Mouse (Mus musculus) hindbrain, embryonic 15.5 days (tissue): ENCODE measurements around the gene Ctnna2. TPM values are rescaled to one million over a fixed set of nuclear protein-coding genes. Genes with fewer than 3 reads are reported as not detected.

Experiments
- ATAC-seq: fragments of 200-750 bp; cut with Nextera tagmentation; 2 replicates; pipeline ENCODE4 v1.8.0; 2017; ENCODE audit warnings: low read depth, moderate number of reproducible peaks, moderate TSS enrichment; ENCODE audit not compliant: low FRiP score
- H3K27ac ChIP-seq: fragments of 300-500 bp; sonication (generic); replicated peaks from 2 replicates; pipeline ENCODE4 v1.5.1; 2015; ENCODE audit warnings: mild to moderate bottlenecking, inconsistent platforms
- H3K27me3 ChIP-seq: fragments of 300-500 bp; sonication (generic); 2 replicates; pipeline ENCODE4 v1.6.1; 2015; ENCODE audit warnings: control low read depth, inconsistent platforms
- H3K36me3 ChIP-seq: fragments of 300-500 bp; sonication (generic); 2 replicates; pipeline ENCODE4 v1.6.1; 2015; ENCODE audit warnings: control low read depth, inconsistent platforms
- H3K4me1 ChIP-seq: fragments of 300-500 bp; sonication (generic); replicated peaks from 2 replicates; pipeline ENCODE4 v1.6.1; 2015; ENCODE audit warnings: control low read depth, inconsistent platforms
- H3K4me2 ChIP-seq: fragments of 300-500 bp; sonication (generic); 2 replicates; pipeline ENCODE4 v1.6.1; 2015; ENCODE audit warnings: moderate library complexity, mild to moderate bottlenecking, inconsistent platforms
- H3K4me3 ChIP-seq: fragments of 300-500 bp; sonication (generic); 2 replicates; pipeline ENCODE4 v1.5.1; 2015; ENCODE audit warnings: mild to moderate bottlenecking, inconsistent platforms
- H3K9ac ChIP-seq: fragments of 300-500 bp; sonication (generic); 2 replicates; pipeline ENCODE4 v1.6.1; 2015; ENCODE audit warnings: inconsistent platforms
- H3K9me3 ChIP-seq: fragments of 300-500 bp; sonication (generic); 2 replicates; pipeline ENCODE4 v1.6.1; 2016; ENCODE audit warnings: control low read depth, inconsistent platforms
- WGBS: fragments of 180-500 bp; shearing (Covaris S2); methylation state at CpG from one replicate; pipeline ENCODE4 v1.1.7; 2015; 5-methylcytosine and 5-hydroxymethylcytosine counted together
- polyA plus RNA-seq: library from polyadenylated mRNA; unstranded; fragments of >200 nt; fragmentation: Nextera tagmentation; extraction: Ambion mirVana; gene quantifications from 2 replicates; pipeline ENCODE4 v1.2.1, GENCODE M21; 2015

Gene Ctnna2
- polyA plus RNA-seq, 1 experiment from 2014 or later, result 125 TPM

DNA sequence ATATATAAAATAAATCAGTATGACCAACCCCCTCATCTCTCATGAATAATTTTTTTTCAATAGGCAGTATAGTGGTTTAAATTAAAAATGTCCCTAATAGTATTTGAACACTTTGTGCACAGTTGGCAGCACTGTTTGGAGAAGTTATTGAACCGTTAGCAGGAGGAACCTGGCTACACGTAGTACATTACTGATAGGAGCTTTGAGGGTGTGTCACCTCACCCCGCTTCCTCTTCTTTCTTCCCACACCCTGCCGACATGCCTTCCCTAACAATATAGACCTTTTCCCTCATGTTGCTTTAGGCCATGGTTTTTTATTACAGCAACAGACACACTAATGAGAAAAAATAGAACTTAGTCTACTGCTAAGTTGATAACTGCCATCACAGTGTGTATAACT lies 1071.4 kb downstream of the Ctnna2 start:
- H3K9me3 ChIP-seq, result no peaks in the 10 kb centered on the region
- H3K4me2 ChIP-seq, result no peak overlapping the region
- no peaks in the 10 kb centered on the region for H3K4me1 ChIP-seq
- H3K4me3 ChIP-seq, result no peak overlapping the region
- ATAC-seq, result no peak
- H3K27me3 ChIP-seq, result no peaks in the 10 kb centered on the region
- H3K9ac ChIP-seq, result no peak overlapping the region
- WGBS, result 76% methylated on average over 4 of the region's 4 CpGs
- H3K36me3 ChIP-seq, result no peaks in the 10 kb centered on the region
- H3K27ac ChIP-seq, result no peak overlapping the region

DNA sequence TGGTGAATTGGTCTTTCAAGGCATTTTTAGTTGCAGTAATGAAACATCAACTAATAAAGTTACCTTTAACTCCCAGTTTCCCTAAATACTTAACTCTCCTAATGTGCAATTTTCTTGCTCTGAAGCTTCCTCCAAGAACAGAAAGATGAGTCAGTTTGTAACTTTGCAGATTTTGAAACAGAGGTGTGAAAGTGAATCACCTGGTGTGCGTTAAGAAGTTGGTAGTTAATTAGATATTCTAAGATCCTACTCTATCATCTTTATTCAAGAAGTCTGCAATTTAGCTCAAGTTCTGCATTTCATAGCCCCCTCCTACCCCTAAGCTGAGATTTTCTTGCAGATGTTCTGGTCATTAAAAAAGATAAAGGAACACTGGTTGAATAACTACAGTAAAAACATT lies 1082.3 kb downstream of the Ctnna2 start:
- Histone ChIP-seq H3K4me2 (no peak overlapping the region), H3K36me3 (no peaks in the 10 kb centered on the region), H3K9ac (no peak overlapping the region), H3K9me3 (no peaks in the 10 kb centered on the region), H3K27me3 (no peaks in the 10 kb centered on the region), H3K27ac (no peak overlapping the region), H3K4me3 (no peak overlapping the region), H3K4me1 (no peaks in the 10 kb centered on the region)
- no peak for ATAC-seq
- WGBS, result 74% methylated on average over 1 of the region's 1 CpGs
